Mouse (Mus musculus): ENCODE measurements around the gene Sirpb1a. TPM values are rescaled to one million over a fixed set of nuclear protein-coding genes. Genes with fewer than 3 reads are reported as not detected.

Sirpb1a gene
- total and polyA plus RNA-seq, 3 experiments: not detected

- Histone ChIP-seq H3K27ac (ENCODE audit: insufficient read depth, low read depth) (no peak overlapping the region), H3K79me2 (replicated peaks; ENCODE audit: control insufficient read depth, extremely low read depth, insufficient read depth, poor library complexity, severe bottlenecking) (no peaks in the 10 kb centered on the region), H3K36me3 (replicated peaks in 1 of 2; ENCODE audit: control insufficient read depth in 1 of 2, insufficient read depth in 1 of 2, low read length in 1 of 2) (no peaks in the 10 kb centered on the region), H3K4me3 (replicated peaks in 1 of 3; ENCODE audit: low read depth in 2 of 3, low read length in 2 of 3, poor library complexity in 1 of 3) (no peak overlapping the region), H3K27me3 (replicated peaks) (no peaks in the 10 kb centered on the region), H3K9me3 (replicated peaks; ENCODE audit: low read length) (no peaks in the 10 kb centered on the region), H3K4me1 (ENCODE audit: control insufficient read depth in 1 of 2, insufficient read depth in 2 of 2) (no peaks in the 10 kb centered on the region), H3K9ac (ENCODE audit: insufficient read depth, low read depth) (no peak overlapping the region), H3K4me2 (ENCODE audit: insufficient read depth, low read depth, poor library complexity, severe bottlenecking) (no peak overlapping the region)
- no peak for DNase-seq (ENCODE audit: extremely low read depth)
- dilution Hi-C loops (cut with MboI; ENCODE audit: extremely low pct_ligation_motif_present, extremely low pct_unique_long_range_greater_than_20kb, low sequenced_read_pairs): no loop called here
- in situ Hi-C loops (cut with MboI; ENCODE audit: low pct_ligation_motif_present, low pct_unique_long_range_greater_than_20kb, low sequenced_read_pairs): no loop called here
- TF ChIP-seq MYC (IDR thresholded peaks at IDR 0.05; ENCODE audit: low read depth, low read length) (no peak), MAX (IDR thresholded peaks at IDR 0.05; ENCODE audit: low read length) (no peak), ZKSCAN1 (IDR thresholded peaks at IDR 0.05; ENCODE audit: borderline replicate concordance, low read depth, low read length) (no peak), E2F4 (IDR thresholded peaks at IDR 0.05; ENCODE audit: insufficient replicate concordance, low read depth, low read length) (no peak), EP300 (IDR thresholded peaks at IDR 0.05; ENCODE audit: low read length) (no peak), MXI1 (IDR thresholded peaks at IDR 0.05; ENCODE audit: low read depth, low read length) (no peak), ELF1 (IDR thresholded peaks at IDR 0.05; ENCODE audit: low read depth, low read length) (no peak), ETS1 (conservative IDR thresholded peaks at IDR 0.05; ENCODE audit: low read depth, low read length) (no peak), POLR2A (IDR thresholded peaks at IDR 0.05; ENCODE audit: low read depth, low read length) (no peak)
These were observed 86.0 kb downstream of the Sirpb1a start for GRCm38 (mm10) chr3:15340287-15340686.

- Histone ChIP-seq H3K36me3 (replicated peaks in 1 of 2; ENCODE audit: control insufficient read depth in 1 of 2, insufficient read depth in 1 of 2, low read length in 1 of 2) (no peaks in the 10 kb centered on the region), H3K79me2 (replicated peaks; ENCODE audit: control insufficient read depth, extremely low read depth, insufficient read depth, poor library complexity, severe bottlenecking) (no peaks in the 10 kb centered on the region), H3K4me3 (replicated peaks in 1 of 3; ENCODE audit: low read depth in 2 of 3, low read length in 2 of 3, poor library complexity in 1 of 3) (no peak overlapping the region), H3K27ac (ENCODE audit: insufficient read depth, low read depth) (no peak overlapping the region), H3K9me3 (replicated peaks; ENCODE audit: low read length) (no peaks in the 10 kb centered on the region), H3K4me1 (ENCODE audit: control insufficient read depth in 1 of 2, insufficient read depth in 2 of 2) (no peaks in the 10 kb centered on the region), H3K4me2 (ENCODE audit: insufficient read depth, low read depth, poor library complexity, severe bottlenecking) (no peak overlapping the region), H3K9ac (ENCODE audit: insufficient read depth, low read depth) (no peak overlapping the region), H3K27me3 (replicated peaks) (no peaks in the 10 kb centered on the region)
- no peak for TF ChIP-seq ZC3H11A (IDR thresholded peaks at IDR 0.05; ENCODE audit: low read depth, low read length)
- no peak for TF ChIP-seq JUND (conservative IDR thresholded peaks at IDR 0.05; ENCODE audit: low read depth, low read length)
- TF ChIP-seq GABPA (IDR thresholded peaks at IDR 0.05; ENCODE audit: insufficient replicate concordance, low read depth, low read length): no peak
- TF ChIP-seq ZNF384 (IDR thresholded peaks at IDR 0.05; ENCODE audit: low read depth, low read length): no peak
- no peak for TF ChIP-seq PAX5 (IDR thresholded peaks at IDR 0.05; ENCODE audit: low read length)
- no peak for TF ChIP-seq MAX (IDR thresholded peaks at IDR 0.05; ENCODE audit: low read length)
- no peak for TF ChIP-seq NRF1 (IDR thresholded peaks at IDR 0.05; ENCODE audit: low read depth, low read length)
- no peak for TF ChIP-seq MAZ (IDR thresholded peaks at IDR 0.05; ENCODE audit: low read depth, low read length)
- TF ChIP-seq HCFC1 (IDR thresholded peaks at IDR 0.05; ENCODE audit: low read depth, low read length): no peak
- TF ChIP-seq E2F4 (IDR thresholded peaks at IDR 0.05; ENCODE audit: insufficient replicate concordance, low read depth, low read length): no peak
- no peak for TF ChIP-seq TBP (conservative IDR thresholded peaks at IDR 0.05; ENCODE audit: low read depth, low read length)
- TF ChIP-seq EP300 (IDR thresholded peaks at IDR 0.05; ENCODE audit: low read length): no peak
- no peak for TF ChIP-seq ZMIZ1 (IDR thresholded peaks at IDR 0.05; ENCODE audit: low read depth, low read length)
- no peak for TF ChIP-seq BHLHE40 (IDR thresholded peaks at IDR 0.05; ENCODE audit: low read depth, low read length)
- no peak for TF ChIP-seq SMC3 (IDR thresholded peaks at IDR 0.05; ENCODE audit: low read depth, low read length)
- no peak for TF ChIP-seq RAD21 (IDR thresholded peaks at IDR 0.05; ENCODE audit: low read depth, low read length)
- no peak for TF ChIP-seq USF1 (IDR thresholded peaks at IDR 0.05; ENCODE audit: low read depth, low read length)
- TF ChIP-seq RCOR1 (conservative IDR thresholded peaks at IDR 0.05; ENCODE audit: low read depth, low read length): no peak
- TF ChIP-seq MEF2A (IDR thresholded peaks at IDR 0.05; ENCODE audit: borderline replicate concordance, low read depth, low read length): no peak
- no peak for DNase-seq (ENCODE audit: extremely low read depth)
- in situ Hi-C loops (cut with MboI; ENCODE audit: low pct_ligation_motif_present, low pct_unique_long_range_greater_than_20kb, low sequenced_read_pairs): no loop called here
- dilution Hi-C loops (cut with MboI; ENCODE audit: extremely low pct_ligation_motif_present, extremely low pct_unique_long_range_greater_than_20kb, low sequenced_read_pairs): no loop called here
These were observed 92.1 kb downstream of the Sirpb1a start for GRCm38 (mm10) chr3:15334182-15334581.
